Mouse (Mus musculus): ENCODE results near the gene Ccdc93.
A peak's percentile ranks its signal among the peaks of the same experiment; 100 is the strongest.

Ccdc93 gene

GRCm38 (mm10) chr1:121448166-121448565 lies 17.3 kb downstream of the Ccdc93 start:
- no peak for DNase-seq

- no peak for DNase-seq
Observed at GRCm38 (mm10) chr1:121451009-121451408, 20.2 kb downstream of the Ccdc93 start.

- no peak for DNase-seq
Observed at GRCm38 (mm10) chr1:121452498-121452897, 21.6 kb downstream of the Ccdc93 start.

- DNase-seq, result no peak
Observed at GRCm38 (mm10) chr1:121453053-121453452, 22.2 kb downstream of the Ccdc93 start.

GRCm38 (mm10) chr1:121454951-121455350 lies 24.1 kb downstream of the Ccdc93 start:
- DNase-seq, result no peak

GRCm38 (mm10) chr1:121460077-121460476 lies 29.2 kb downstream of the Ccdc93 start:
- no peak for DNase-seq

- no peak for DNase-seq
Observed at GRCm38 (mm10) chr1:121461895-121462294, 31.0 kb downstream of the Ccdc93 start.

- no peak for DNase-seq
Observed at GRCm38 (mm10) chr1:121462643-121463042, 31.8 kb downstream of the Ccdc93 start.

- no peak for DNase-seq
Observed at GRCm38 (mm10) chr1:121463806-121464205, 33.0 kb downstream of the Ccdc93 start.

- no peak for DNase-seq
Observed at GRCm38 (mm10) chr1:121466276-121466675, 35.4 kb downstream of the Ccdc93 start.

- no peak for DNase-seq
Observed at GRCm38 (mm10) chr1:121468271-121468670, 37.4 kb downstream of the Ccdc93 start.

- DNase-seq, result no peak
Observed at GRCm38 (mm10) chr1:121471503-121471902, 40.7 kb downstream of the Ccdc93 start.

- no peak for DNase-seq
Observed at GRCm38 (mm10) chr1:121477716-121478115, 46.9 kb downstream of the Ccdc93 start.

GRCm38 (mm10) chr1:121478284-121478980 lies 47.6 kb downstream of the Ccdc93 start:
- no peak for DNase-seq

GRCm38 (mm10) chr1:121479403-121479802 lies 48.6 kb downstream of the Ccdc93 start:
- no peak for DNase-seq

GRCm38 (mm10) chr1:121483091-121483490 lies 52.2 kb downstream of the Ccdc93 start:
- no peak for DNase-seq

- no peak for DNase-seq
Observed at GRCm38 (mm10) chr1:121486803-121487202, 56.0 kb downstream of the Ccdc93 start.

- DNase-seq, result no peak
Observed at GRCm38 (mm10) chr1:121490241-121490640, 59.4 kb downstream of the Ccdc93 start.

- DNase-seq, result no peak
Observed at GRCm38 (mm10) chr1:121497093-121497492, 66.2 kb downstream of the Ccdc93 start.

- no peak for DNase-seq
Observed at GRCm38 (mm10) chr1:121508729-121509128, 77.9 kb downstream of the Ccdc93 start.

GRCm38 (mm10) chr1:121510420-121511140 lies 79.7 kb downstream of the Ccdc93 start:
- DNase-seq, result peak; percentile 21 to 33

- DNase-seq, result no peak
Observed at GRCm38 (mm10) chr1:121511186-121511585, 80.3 kb downstream of the Ccdc93 start.

- no peak for DNase-seq
Observed at GRCm38 (mm10) chr1:121511966-121512365, 81.1 kb downstream of the Ccdc93 start.

- DNase-seq, result no peak
Observed at GRCm38 (mm10) chr1:121518609-121519008, 87.8 kb downstream of the Ccdc93 start.

Measured in cerebellum, postnatal 36 days (tissue).